Mouse (Mus musculus) heart, postnatal 0 days (tissue): ENCODE results near the gene Nlgn2. TPM values are rescaled to one million over a fixed set of nuclear protein-coding genes. Genes with fewer than 3 reads are reported as not detected.

Source experiments
- ATAC-seq: fragments of 200-750 bp; cut with Nextera tagmentation; 2 replicates; pipeline ENCODE4 v1.8.0; 2017; ENCODE audit warnings: low read depth, moderate number of reproducible peaks, moderate library complexity; ENCODE audit not compliant: insufficient read depth
- DNase-seq: peaks from one replicate; pipeline ENCODE4 v3.0.0-alpha.2; 2016; ENCODE audit warnings: low spot score
- H3K27ac ChIP-seq: fragments of 300-500 bp; sonication (generic); 2 replicates; pipeline ENCODE4 v1.5.1; 2014; ENCODE audit warnings: low read depth, mild to moderate bottlenecking
- H3K27me3 ChIP-seq: fragments of 300-500 bp; sonication (generic); 2 replicates; pipeline ENCODE4 v1.6.1; 2014; ENCODE audit warnings: low read length, mixed read lengths; ENCODE audit not compliant: control insufficient read depth, insufficient read depth
- H3K36me3 ChIP-seq: fragments of 300-500 bp; sonication (generic); replicated peaks from 2 replicates; pipeline ENCODE4 v1.6.1; 2014; ENCODE audit warnings: low read length, mixed read lengths; ENCODE audit not compliant: control insufficient read depth, insufficient read depth
- H3K4me1 ChIP-seq: fragments of 300-500 bp; sonication (generic); 2 replicates; pipeline ENCODE4 v1.6.1; 2014; ENCODE audit warnings: antibody characterized with exemption; ENCODE audit not compliant: control insufficient read depth, insufficient read depth
- H3K4me2 ChIP-seq: fragments of 300-500 bp; sonication (generic); 2 replicates; pipeline ENCODE4 v1.6.1; 2014; ENCODE audit warnings: low read depth, mild to moderate bottlenecking, low read length, moderate library complexity
- H3K4me3 ChIP-seq: fragments of 300-500 bp; sonication (generic); 2 replicates; pipeline ENCODE4 v1.5.1; 2014; ENCODE audit warnings: low read depth, low read length
- H3K9ac ChIP-seq: fragments of 300-500 bp; sonication (generic); replicated peaks from 2 replicates; pipeline ENCODE4 v1.6.1; 2014; ENCODE audit warnings: low read depth, low read length, mixed read lengths
- H3K9me3 ChIP-seq: fragments of 300-500 bp; sonication (generic); replicated peaks from 2 replicates; pipeline ENCODE4 v1.6.1; 2016; ENCODE audit warnings: low read length; ENCODE audit not compliant: control insufficient read depth
- CTCF ChIP-seq: IDR thresholded peaks from 2 replicates; pipeline ENCODE4 v1.5.1; 2016; ENCODE audit warnings: antibody characterized with exemption, control low read depth, low read depth
- EP300 ChIP-seq: IDR thresholded peaks from 2 replicates; pipeline ENCODE4 v1.6.1; 2016; ENCODE audit warnings: antibody characterized with exemption, low read depth
- WGBS: fragments of 180-500 bp; shearing (Covaris S2); extraction: QIAGEN DNeasy Blood & Tissue Kit; methylation state at CpG from one replicate; pipeline ENCODE4 v1.1.7; 2014; 5-methylcytosine and 5-hydroxymethylcytosine counted together
- polyA plus RNA-seq: library from polyadenylated mRNA; unstranded; fragments of >200 nt; fragmentation: Nextera tagmentation; extraction: Ambion mirVana; gene quantifications from 2 replicates; pipeline ENCODE4 v1.2.1, GENCODE M21; 2015
- total RNA-seq: library from RNA; depleted of rRNA; stranded (reverse); fragments of >200 nt; gene quantifications from 2 replicates; pipeline ENCODE4 v1.2.3, GENCODE M21; 2014; ENCODE audit warnings: low replicate concordance

The Nlgn2 gene
- total and polyA plus RNA-seq, 2 experiments from 2014 or later = 0.89 to 4.5 TPM

GRCm38 (mm10) chr11:69838714-69839104 lies 1.1 kb upstream of the Nlgn2 start:
- Histone ChIP-seq H3K4me2 (peak overlapping the region; percentile 83), H3K9me3 (no peaks in the 10 kb centered on the region), H3K27ac (peak overlapping the region; percentile 82), H3K27me3 (peaks cover 33% of the 10 kb centered on the region), H3K36me3 (no peaks in the 10 kb centered on the region), H3K4me3 (peak overlapping the region; percentile 64), H3K9ac (peak overlapping the region; percentile 70), H3K4me1 (peaks cover 11% of the 10 kb centered on the region; the same call in 1 of the 2 replicates)
- TF ChIP-seq EP300 (no peak; the same call in 1 of the 2 replicates), CTCF (no peak)
- DNase-seq = no peak
- 2% methylated on average over 7 of the region's 7 CpGs for whole genome bisulfite sequencing
- ATAC-seq = no peak

- H3K4me1 ChIP-seq = peaks cover 11% of the 10 kb centered on the region; the same call in 1 of the 2 replicates
- H3K4me2 ChIP-seq = peak within 1 kb of the TSS; percentile 83
- DNase-seq (peak; percentile 99), ATAC-seq (peak; percentile 91)
- peak within 1 kb of the TSS; percentile 70 for H3K9ac ChIP-seq
- peaks cover 39% of the 10 kb centered on the region for H3K27me3 ChIP-seq
- WGBS = under 1% methylated on average over 34 of the region's 34 CpGs
- H3K27ac ChIP-seq = peak within 1 kb of the TSS; percentile 82
- no peaks in the 10 kb centered on the region for H3K36me3 ChIP-seq
- TF ChIP-seq CTCF (0 out of 2 replicates have a peak, but pooled peaks have one; percentile 1), EP300 (peak; percentile 75)
- no peaks in the 10 kb centered on the region for H3K9me3 ChIP-seq
- peak within 1 kb of the TSS; percentile 64 for H3K4me3 ChIP-seq
These were observed 549 bp upstream of the Nlgn2 start, which contains the start of gene Tmem256 for GRCm38 (mm10) chr11:69837952-69838713. TSS of gene Tmem256 (plus strand) at chr11:69838514.

GRCm38 (mm10) chr11:69836703-69837576 lies 644 bp downstream of the Nlgn2 start:
- Histone ChIP-seq H3K27me3 (peaks cover 41% of the 10 kb centered on the region), H3K36me3 (no peaks in the 10 kb centered on the region), H3K9ac (peak overlapping the region; percentile 56), H3K9me3 (no peaks in the 10 kb centered on the region), H3K4me1 (peaks cover 11% of the 10 kb centered on the region; the same call in 1 of the 2 replicates), H3K4me2 (peak overlapping the region; percentile 83), H3K4me3 (peak overlapping the region; percentile 64), H3K27ac (peak overlapping the region; percentile 47)
- DNase-seq (no peak), ATAC-seq (no peak)
- 3% methylated on average over 50 of the region's 52 CpGs for WGBS
- TF ChIP-seq EP300 (no peak), CTCF (no peak)

- Histone ChIP-seq H3K27me3 (peaks cover 41% of the 10 kb centered on the region), H3K4me3 (no peak overlapping the region), H3K27ac (no peak overlapping the region), H3K4me1 (peaks cover 11% of the 10 kb centered on the region; the same call in 1 of the 2 replicates), H3K36me3 (no peaks in the 10 kb centered on the region), H3K4me2 (no peak overlapping the region), H3K9ac (no peak overlapping the region), H3K9me3 (no peaks in the 10 kb centered on the region)
- DNase-seq (no peak), ATAC-seq (no peak)
- WGBS = 18% methylated on average over 4 of the region's 4 CpGs
- TF ChIP-seq EP300 (no peak), CTCF (no peak)
These were observed 1.6 kb downstream of the Nlgn2 start for GRCm38 (mm10) chr11:69835966-69836335.

- Histone ChIP-seq H3K9me3 (no peaks in the 10 kb centered on the region), H3K4me1 (peaks cover 11% of the 10 kb centered on the region; the same call in 1 of the 2 replicates), H3K27ac (no peak overlapping the region), H3K4me2 (no peak overlapping the region), H3K4me3 (no peak overlapping the region), H3K27me3 (peaks cover 41% of the 10 kb centered on the region), H3K9ac (no peak overlapping the region), H3K36me3 (no peaks in the 10 kb centered on the region)
- 22% methylated on average over 9 of the region's 9 CpGs for WGBS
- no peak for TF ChIP-seq CTCF
- TF ChIP-seq EP300 = no peak
- DNase-seq (no peak), ATAC-seq (no peak)
These were observed 2.1 kb downstream of the Nlgn2 start for GRCm38 (mm10) chr11:69835326-69835965.
